Mouse (Mus musculus) retina, postnatal 7 days (tissue): ENCODE data around the gene Hoxa13.

Source experiments
- DNase-seq: peaks from one replicate; pipeline ENCODE4 v3.0.0-alpha.2; 2012; ENCODE audit warnings: low read depth, low spot score

Hoxa13 gene

DNA sequence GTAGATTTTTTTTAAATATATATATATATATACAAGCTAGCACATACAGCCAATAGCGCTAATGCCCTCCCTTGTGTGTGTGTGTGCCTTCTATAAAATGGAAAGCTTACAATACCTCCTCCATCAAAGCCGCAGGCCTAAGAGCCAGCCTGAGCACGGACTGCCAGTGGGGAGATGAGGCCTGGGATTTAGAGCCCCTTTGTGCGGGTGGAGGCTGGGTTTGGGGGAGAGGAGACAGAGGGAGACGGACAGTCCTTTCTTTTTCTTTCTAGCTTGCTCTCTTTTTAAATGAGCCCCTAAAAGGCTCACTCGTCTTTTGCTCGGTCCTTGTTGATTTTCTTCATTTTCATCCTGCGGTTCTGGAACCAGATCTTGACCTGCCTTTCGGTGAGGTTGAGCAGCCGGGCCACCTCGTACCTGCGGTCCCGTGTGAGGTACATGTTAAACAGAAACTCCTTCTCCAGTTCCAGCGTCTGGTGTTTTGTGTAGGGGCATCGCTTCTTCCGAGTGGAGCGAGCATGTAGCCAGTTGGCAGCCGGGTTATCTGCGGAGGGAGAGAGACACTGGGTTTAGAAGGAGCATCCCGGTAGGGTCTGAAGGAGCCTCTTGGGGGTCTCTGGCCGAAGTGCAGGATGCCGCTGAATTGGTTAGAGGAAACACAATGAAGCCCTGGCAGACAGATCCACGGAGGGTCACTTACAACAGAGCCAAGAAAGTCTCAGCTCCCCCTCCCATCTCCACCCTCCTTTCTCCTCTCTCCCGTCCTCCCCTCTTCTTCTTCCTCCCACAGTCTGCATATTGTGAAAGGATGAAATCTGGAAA, 36.5 kb downstream of the Hoxa13 start:
- no peak for DNase-seq

DNA sequence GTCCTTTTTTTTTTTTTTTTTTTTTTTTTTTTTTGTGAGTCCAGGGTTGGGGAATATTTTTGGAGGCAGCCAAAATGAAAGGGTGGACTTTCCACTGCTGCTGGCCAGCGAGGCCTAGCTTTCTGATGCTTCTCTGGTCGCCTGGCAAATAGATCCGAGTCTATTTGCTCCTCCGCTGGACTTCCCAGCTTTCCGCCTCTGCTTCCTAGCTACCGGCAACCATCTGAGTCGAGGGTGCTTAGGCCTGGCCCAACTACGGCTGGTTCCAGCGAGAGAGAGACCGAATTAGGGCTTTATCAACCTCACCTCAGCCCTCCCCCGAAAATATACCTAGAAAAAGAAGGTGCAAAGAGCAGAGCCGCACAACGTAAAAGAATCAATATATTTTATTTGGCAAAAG, 38.0 kb downstream of the Hoxa13 start:
- no peak for DNase-seq

GRCm38 (mm10) chr6:52221993-52222685, 38.5 kb downstream of the Hoxa13 start:
- DNase-seq = no peak

- peak; percentile 68 for DNase-seq
These were observed 39.2 kb downstream of the Hoxa13 start, which contains the start of gene Hoxa7 for GRCm38 (mm10) chr6:52221337-52221992. TSS of gene Hoxa7 (minus strand) at chr6:52221854.

GRCm38 (mm10) chr6:52220865-52221310, 39.8 kb downstream of the Hoxa13 start:
- DNase-seq = no peak

DNA sequence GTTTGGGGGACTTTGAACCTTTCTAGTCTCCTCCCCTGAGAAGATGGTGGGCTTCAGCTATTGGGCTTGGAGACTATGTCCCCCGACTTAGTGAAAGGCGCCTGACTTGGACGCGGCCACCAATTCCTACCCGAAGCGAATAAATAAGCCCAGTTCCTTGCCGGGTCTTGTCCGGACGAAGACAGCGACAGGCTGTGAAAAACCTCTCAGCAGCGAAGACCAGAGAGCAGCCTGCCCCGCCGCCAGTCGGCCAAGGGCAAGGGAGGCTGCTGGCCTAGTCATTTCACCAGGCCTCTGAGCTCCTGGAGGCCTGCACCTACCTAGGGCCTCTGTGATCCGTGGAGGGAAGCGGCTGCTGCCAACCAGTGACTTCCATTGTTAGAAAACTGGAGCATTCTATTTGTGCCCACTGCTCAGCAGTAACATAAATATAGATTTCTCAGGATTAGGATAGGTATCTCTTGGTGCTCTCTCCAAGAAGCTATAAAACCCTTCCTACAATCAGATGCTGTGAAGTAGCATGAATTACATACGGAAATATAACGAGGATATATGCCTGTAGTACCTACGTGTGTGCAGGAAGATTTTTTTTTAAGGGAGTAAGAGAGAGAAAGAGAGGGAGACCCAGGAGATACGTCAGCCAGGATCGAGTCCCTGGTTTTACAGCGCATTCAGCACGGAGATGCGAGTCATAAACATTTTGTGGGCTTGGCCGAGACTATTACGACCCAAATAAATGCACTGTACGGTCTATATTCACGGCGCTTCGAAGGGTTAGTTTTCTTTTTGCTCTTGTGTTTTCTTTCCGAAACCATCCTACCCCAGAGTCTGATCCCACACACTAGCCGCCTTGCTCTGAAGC, 40.4 kb downstream of the Hoxa13 start:
- DNase-seq = no peak

DNA sequence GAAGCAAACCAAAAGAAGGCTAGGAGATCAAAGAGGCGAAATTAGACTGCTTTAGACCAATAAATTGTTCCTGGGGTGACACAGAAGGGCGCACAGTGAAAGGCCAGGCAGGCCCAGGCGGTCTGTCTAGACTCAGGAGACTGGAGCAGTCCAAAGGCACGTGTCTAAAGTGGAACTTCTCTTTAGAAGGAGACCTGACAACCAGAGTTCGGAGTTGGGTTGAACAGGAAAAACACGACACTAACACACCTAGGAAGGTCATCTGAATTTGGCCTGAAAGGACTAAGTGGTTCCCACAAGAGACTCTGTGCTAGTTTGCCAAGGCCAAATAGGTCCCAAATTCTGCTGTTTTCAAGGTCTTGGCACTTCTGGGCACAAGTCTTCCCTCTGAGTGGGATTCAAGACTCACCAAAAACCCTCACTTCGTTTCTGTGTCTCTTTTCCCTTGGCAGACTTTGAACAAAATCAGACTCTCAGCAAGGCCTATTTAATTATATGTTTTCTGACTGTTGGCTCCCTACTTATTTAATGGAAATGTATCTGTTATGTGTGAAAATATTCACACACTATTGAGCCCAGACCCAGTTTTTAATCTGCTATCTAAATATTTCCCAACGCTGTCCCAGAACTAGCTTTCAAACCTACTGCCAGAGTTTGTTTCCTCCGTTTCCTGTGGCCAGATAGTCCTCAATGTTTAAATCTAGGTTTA, 41.3 kb downstream of the Hoxa13 start:
- DNase-seq = no peak

DNA sequence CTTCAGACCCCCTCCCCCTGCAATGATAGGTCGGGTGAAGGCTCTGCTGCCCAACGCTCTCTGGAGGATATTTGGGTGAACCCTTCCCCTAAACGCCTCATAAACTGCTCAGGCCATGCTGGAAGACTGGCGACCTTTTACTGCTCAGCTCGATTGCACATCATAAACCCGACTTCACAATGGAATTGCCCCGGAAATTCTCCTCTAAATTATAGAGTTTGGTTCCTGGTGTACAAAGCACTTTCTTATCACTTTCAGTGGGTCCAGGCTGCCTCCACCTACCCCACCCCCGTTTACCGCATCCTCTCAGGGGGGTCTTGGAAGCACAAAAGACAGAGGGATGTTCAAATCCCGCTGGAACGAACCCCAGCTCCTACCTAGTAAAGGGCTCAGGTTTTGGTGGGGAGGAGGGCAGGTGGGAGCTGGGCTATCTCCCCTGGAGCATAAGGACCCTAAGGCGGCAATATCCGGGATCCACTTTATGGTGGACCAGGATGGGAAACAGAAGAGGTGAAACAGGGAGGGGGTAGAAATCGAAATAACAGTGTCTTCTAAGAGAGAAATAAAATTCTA, 42.0 kb downstream of the Hoxa13 start:
- DNase-seq = no peak

GRCm38 (mm10) chr6:52217895-52218642, 42.6 kb downstream of the Hoxa13 start:
- DNase-seq = no peak

DNA sequence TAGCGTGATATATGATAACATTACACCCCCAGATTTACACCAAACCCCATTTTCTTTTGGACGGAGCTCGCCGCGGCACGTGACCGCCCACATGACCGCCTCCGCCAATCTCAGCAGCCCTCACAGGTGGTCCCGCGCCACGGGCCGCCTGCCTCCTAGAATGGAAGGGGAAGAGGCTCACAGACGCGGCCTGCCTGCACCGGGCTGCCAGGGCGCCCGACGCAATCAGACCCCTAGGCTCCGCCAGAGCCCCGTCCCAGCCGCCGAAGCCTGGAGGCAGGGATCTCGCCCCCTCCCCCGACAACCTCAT, 43.3 kb downstream of the Hoxa13 start:
- no peak for DNase-seq

- no peak for DNase-seq
These were observed 43.8 kb downstream of the Hoxa13 start for GRCm38 (mm10) chr6:52216691-52217458.

DNA sequence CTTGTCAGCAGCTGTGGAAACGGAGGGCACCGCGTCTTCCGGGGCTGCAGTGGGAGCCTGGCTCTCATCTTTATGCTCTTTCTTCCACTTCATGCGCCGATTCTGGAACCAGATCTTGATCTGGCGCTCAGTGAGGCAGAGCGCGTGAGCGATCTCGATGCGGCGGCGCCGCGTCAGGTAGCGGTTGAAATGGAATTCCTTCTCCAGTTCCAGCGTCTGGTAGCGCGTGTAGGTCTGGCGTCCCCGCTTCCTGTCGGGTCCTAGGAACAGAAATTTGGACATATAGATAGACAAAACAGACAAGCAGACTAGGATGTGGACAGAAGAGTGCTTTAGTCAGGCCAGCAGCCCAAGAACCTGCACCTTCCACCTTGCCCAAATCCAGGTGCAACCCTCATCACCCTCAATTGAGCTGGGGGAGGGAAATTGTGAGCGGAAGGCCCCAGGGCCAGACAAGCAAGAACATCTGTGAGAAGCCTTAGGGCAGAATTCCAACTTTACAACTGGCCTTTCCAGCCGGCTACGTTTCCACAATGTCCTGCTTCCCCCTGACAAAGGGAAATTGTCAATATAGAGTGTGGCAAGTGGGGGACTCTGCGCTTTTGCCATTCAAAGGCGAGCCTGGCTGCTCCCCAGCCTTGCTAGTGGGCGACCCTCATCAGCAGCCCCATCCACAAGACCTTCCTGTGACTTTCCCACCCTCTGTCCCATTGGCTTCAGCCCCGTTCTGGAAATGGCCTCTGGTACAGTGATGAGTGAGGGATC, 44.7 kb downstream of the Hoxa13 start:
- no peak for DNase-seq

DNA sequence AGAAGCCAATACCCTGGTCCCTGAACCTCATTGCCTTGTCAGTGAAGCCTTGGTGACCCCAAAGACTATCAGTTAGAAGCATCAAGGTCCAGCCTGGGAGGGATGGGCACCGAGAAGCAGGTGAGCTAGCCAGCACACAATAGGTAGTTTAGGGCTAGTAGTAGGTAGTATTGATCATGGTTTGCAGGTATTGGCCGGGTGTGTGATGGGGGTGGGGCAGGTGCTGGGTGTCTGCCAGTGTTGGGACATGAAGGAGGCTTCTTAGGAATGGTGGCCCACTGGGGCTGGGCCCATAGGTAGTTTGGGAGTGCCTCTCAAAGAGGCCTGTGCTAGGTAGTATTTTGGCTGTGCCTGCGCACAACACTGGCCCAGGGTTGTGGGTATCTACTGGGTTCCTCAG, 45.6 kb downstream of the Hoxa13 start:
- DNase-seq = no peak

DNA sequence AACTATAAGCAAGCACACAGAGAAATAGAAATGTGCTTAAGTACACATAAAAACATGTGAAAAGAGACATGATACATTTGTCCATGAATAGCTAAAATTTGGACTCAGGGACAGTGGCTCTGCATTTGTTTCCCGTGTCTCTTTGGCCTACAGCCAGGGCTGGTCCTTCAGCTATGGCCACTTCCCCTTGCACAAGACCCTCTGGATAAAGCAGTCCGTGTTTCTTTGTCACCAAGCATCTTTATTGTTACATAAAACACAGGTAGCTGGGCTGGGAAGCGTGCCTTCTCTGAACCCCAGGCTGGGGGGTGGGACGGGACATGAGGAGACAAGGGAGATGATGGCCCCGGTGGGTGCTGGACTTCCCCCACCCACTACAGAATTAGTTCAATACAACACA, 46.4 kb downstream of the Hoxa13 start:
- DNase-seq = no peak

GRCm38 (mm10) chr6:52213119-52213986, 47.3 kb downstream of the Hoxa13 start, which contains the start of the genes Hoxa3 and Gm28308:
TSS of gene Hoxa3 (minus strand) at chr6:52213336.
TSS of gene Gm28308 (minus strand) at chr6:52213339.
- DNase-seq = no peak

DNA sequence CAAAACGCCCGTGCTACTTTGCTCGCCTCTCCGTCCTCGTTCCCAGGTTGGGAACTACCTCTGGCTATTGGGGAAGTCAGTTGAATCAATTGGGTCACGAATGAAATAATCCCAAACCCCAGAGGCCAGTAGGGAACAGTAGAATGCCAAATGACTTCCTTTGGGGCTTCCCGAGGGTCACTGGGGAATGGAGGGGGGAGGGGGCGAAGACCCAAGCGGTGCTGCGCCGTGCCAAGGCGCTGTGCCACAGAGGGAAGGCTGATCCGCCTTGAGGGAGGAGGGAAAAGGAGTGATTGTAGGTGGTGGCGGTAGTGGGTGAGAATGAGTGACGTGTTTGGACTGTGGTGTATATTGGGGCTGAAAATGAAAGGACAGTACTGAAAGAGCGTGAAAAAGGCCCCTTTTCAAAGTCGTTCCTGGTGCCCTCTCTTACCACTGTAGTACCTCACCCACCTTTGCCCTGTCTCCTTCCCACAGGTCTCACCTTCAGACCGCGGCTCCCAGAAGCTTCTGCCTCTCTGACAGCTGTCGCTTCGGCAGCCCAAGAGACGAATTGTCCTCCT, 48.0 kb downstream of the Hoxa13 start:
- no peak for DNase-seq

- DNase-seq = no peak
These were observed 48.7 kb downstream of the Hoxa13 start for GRCm38 (mm10) chr6:52211961-52212360.
